Mouse (Mus musculus) myocyte (in vitro differentiated cells): Measurements from ENCODE around the gene Rapgef3. TPM values are rescaled to one million over a fixed set of nuclear protein-coding genes. Genes with fewer than 3 reads are reported as not detected.

ENCODE experiments used
- H3K27me3 ChIP-seq: one replicate; pipeline ENCODE4 v1.6.1; 2011; ENCODE audit not compliant: control insufficient read depth, insufficient read depth, insufficient read length
- H3K36me3 ChIP-seq: one replicate; pipeline ENCODE4 v1.6.1; 2011; ENCODE audit not compliant: control insufficient read depth, insufficient read depth
- H3K4me2 ChIP-seq: one replicate; pipeline ENCODE4 v1.6.1; 2011; ENCODE audit warnings: low read depth, control low read depth
- H3K4me3 ChIP-seq: one replicate; pipeline ENCODE4 v1.5.1; 2011; ENCODE audit warnings: mild to moderate bottlenecking, control low read depth, moderate library complexity
- H3K79me2 ChIP-seq: one replicate; pipeline ENCODE4 v1.6.1; 2011; ENCODE audit not compliant: control insufficient read depth, insufficient read depth
- H3ac ChIP-seq: one replicate; pipeline ENCODE4 v1.6.1; 2011; ENCODE audit not compliant: control insufficient read depth, insufficient read length
- CEBPB ChIP-seq: IDR thresholded peaks from 2 replicates; pipeline ENCODE4 v1.6.1; 2011; ENCODE audit warnings: mild to moderate bottlenecking, moderate library complexity; ENCODE audit not compliant: poor library complexity, insufficient read depth, severe bottlenecking
- E2F4 ChIP-seq: IDR thresholded peaks from one replicate; pipeline ENCODE4 v1.6.1; 2011; ENCODE audit warnings: mild to moderate bottlenecking, control low read depth, moderate library complexity; ENCODE audit not compliant: insufficient read depth
- MAX ChIP-seq: IDR thresholded peaks from one replicate; pipeline ENCODE4 v1.6.1; 2011; ENCODE audit warnings: low read depth, mild to moderate bottlenecking, control low read depth
- MYOD1 ChIP-seq, 3 experiments: IDR thresholded peaks; one replicate each; pipeline ENCODE4 v1.6.1; 2011; ENCODE audit warnings: control low read depth in 2 of 3, low read depth in 2 of 3, mild to moderate bottlenecking in 2 of 3, moderate library complexity in 1 of 3; ENCODE audit not compliant: insufficient read length in 2 of 3, control insufficient read depth in 1 of 3
- MYOG ChIP-seq, 3 experiments: IDR thresholded peaks; one replicate each; pipeline ENCODE4 v1.6.1; 2011; ENCODE audit warnings: control low read depth in 2 of 3, low read depth in 2 of 3, mild to moderate bottlenecking in 2 of 3; ENCODE audit not compliant: insufficient read length in 2 of 3, control insufficient read depth in 1 of 3, insufficient read depth in 1 of 3
- POLR2A ChIP-seq: IDR thresholded peaks from one replicate; pipeline ENCODE4 v1.6.1; 2011; ENCODE audit warnings: low read depth, mild to moderate bottlenecking, control low read depth, moderate library complexity; ENCODE audit not compliant: insufficient read length
- POLR2AphosphoS2 ChIP-seq: IDR thresholded peaks from one replicate; pipeline ENCODE4 v1.6.1; 2011; ENCODE audit warnings: low read depth, control low read depth; ENCODE audit not compliant: insufficient read length
- REST ChIP-seq: IDR thresholded peaks from one replicate; pipeline ENCODE4 v1.6.1; 2011; ENCODE audit warnings: mild to moderate bottlenecking, control low read depth, moderate library complexity; ENCODE audit not compliant: insufficient read depth, insufficient read length
- SRF ChIP-seq: IDR thresholded peaks from one replicate; pipeline ENCODE4 v1.6.1; 2011; ENCODE audit warnings: low read depth; ENCODE audit not compliant: control insufficient read depth, insufficient read length
- TCF12 ChIP-seq: IDR thresholded peaks from one replicate; pipeline ENCODE4 v1.6.1; 2011; ENCODE audit warnings: mild to moderate bottlenecking, control low read depth; ENCODE audit not compliant: poor library complexity, insufficient read depth, severe bottlenecking
- TCF3 ChIP-seq: IDR thresholded peaks from one replicate; pipeline ENCODE4 v1.6.1; 2011; ENCODE audit warnings: low read depth, control low read depth; ENCODE audit not compliant: insufficient read length
- USF1 ChIP-seq: IDR thresholded peaks from one replicate; pipeline ENCODE4 v1.6.1; 2011; ENCODE audit warnings: low read depth, mild to moderate bottlenecking, control low read depth, moderate library complexity
- polyA plus RNA-seq: library from polyadenylated mRNA; unstranded; fragments of >200 nt; fragmentation: generic; extraction: Trizol; gene quantifications from one replicate; pipeline ENCODE4 v1.2.1, GENCODE M21; 2012; ENCODE audit warnings: missing spikeins

Rapgef3 gene
- polyA plus RNA-seq, 1 experiment: 1.2 TPM

- Histone ChIP-seq H3ac (no peak overlapping the region), H3K4me2 (no peak overlapping the region), H3K36me3 (no peaks in the 10 kb centered on the region), H3K79me2 (no peaks in the 10 kb centered on the region), H3K4me3 (no peak overlapping the region), H3K27me3 (peaks cover 34% of the 10 kb centered on the region)
- peak in 2 of 3 experiments; percentile 5 to 19 for TF ChIP-seq MYOD1 (IDR thresholded peaks at IDR 0.05; ENCODE audit: control insufficient read depth in 1 of 3, insufficient read length in 2 of 3, low read depth in 2 of 3)
- no peak for TF ChIP-seq USF1
Measured at GRCm38 (mm10) chr15:97721008-97721701, 46.6 kb downstream of the Rapgef3 start.

- no peaks in the 10 kb centered on the region for H3K79me2 ChIP-seq
- no peak overlapping the region for H3ac ChIP-seq
- no peaks in the 10 kb centered on the region for H3K36me3 ChIP-seq
- peaks cover 33% of the 10 kb centered on the region for H3K27me3 ChIP-seq
- H3K4me3 ChIP-seq: no peak overlapping the region
- H3K4me2 ChIP-seq: no peak overlapping the region
- TF ChIP-seq TCF3 (no peak), USF1 (no peak), MYOD1 (IDR thresholded peaks at IDR 0.05; ENCODE audit: control insufficient read depth in 1 of 3, insufficient read length in 2 of 3, low read depth in 2 of 3) (no peak), TCF12 (no peak), POLR2AphosphoS2 (no peak), MAX (no peak), SRF (no peak), POLR2A (no peak), E2F4 (no peak), CEBPB (no peak), MYOG (IDR thresholded peaks at IDR 0.05; ENCODE audit: control insufficient read depth in 1 of 3, insufficient read depth in 1 of 3, insufficient read length in 2 of 3, low read depth in 2 of 3) (no peak), REST (no peak)
Measured at GRCm38 (mm10) chr15:97720026-97720675, 47.6 kb downstream of the Rapgef3 start.

- no peak for TF ChIP-seq TCF12
- no peak for TF ChIP-seq TCF3
- TF ChIP-seq USF1: no peak
- no peak for TF ChIP-seq MYOG (IDR thresholded peaks at IDR 0.05; ENCODE audit: control insufficient read depth in 1 of 3, insufficient read depth in 1 of 3, insufficient read length in 2 of 3, low read depth in 2 of 3)
- no peak for TF ChIP-seq CEBPB
- no peak for TF ChIP-seq MAX
- TF ChIP-seq REST: no peak
- no peak for TF ChIP-seq MYOD1 (IDR thresholded peaks at IDR 0.05; ENCODE audit: control insufficient read depth in 1 of 3, insufficient read length in 2 of 3, low read depth in 2 of 3)
- TF ChIP-seq E2F4: no peak
- no peak for TF ChIP-seq SRF
- TF ChIP-seq POLR2A: no peak
- TF ChIP-seq POLR2AphosphoS2: no peak
- Histone ChIP-seq H3K27me3 (peaks cover 27% of the 10 kb centered on the region), H3K4me3 (no peak overlapping the region), H3K79me2 (no peaks in the 10 kb centered on the region), H3K4me2 (no peak overlapping the region), H3ac (no peak overlapping the region), H3K36me3 (no peaks in the 10 kb centered on the region)
Measured at GRCm38 (mm10) chr15:97719494-97719893, 48.3 kb downstream of the Rapgef3 start.

- Histone ChIP-seq H3K4me3 (no peak overlapping the region), H3K27me3 (peaks cover 29% of the 10 kb centered on the region), H3K36me3 (no peaks in the 10 kb centered on the region), H3K4me2 (no peak overlapping the region), H3K79me2 (no peaks in the 10 kb centered on the region), H3ac (no peak overlapping the region)
- TF ChIP-seq POLR2A: no peak
- no peak for TF ChIP-seq SRF
- TF ChIP-seq MAX: no peak
- TF ChIP-seq MYOG (IDR thresholded peaks at IDR 0.05; ENCODE audit: control insufficient read depth in 1 of 3, insufficient read depth in 1 of 3, insufficient read length in 2 of 3, low read depth in 2 of 3): no peak
- no peak for TF ChIP-seq POLR2AphosphoS2
- no peak for TF ChIP-seq E2F4
- no peak for TF ChIP-seq MYOD1 (IDR thresholded peaks at IDR 0.05; ENCODE audit: control insufficient read depth in 1 of 3, insufficient read length in 2 of 3, low read depth in 2 of 3)
- no peak for TF ChIP-seq CEBPB
- TF ChIP-seq REST: no peak
- TF ChIP-seq TCF3: no peak
- no peak for TF ChIP-seq TCF12
Measured at GRCm38 (mm10) chr15:97718535-97719155, 49.1 kb downstream of the Rapgef3 start.
